Mouse (Mus musculus) embryonic fibroblast, embryonic 13.5 days (primary cell): ENCODE data around the gene Susd1. TPM values are rescaled to one million over a fixed set of nuclear protein-coding genes. Genes with fewer than 3 reads are reported as not detected.

Source experiments
- H3K27ac ChIP-seq: 2 replicates; pipeline ENCODE4 v1.5.1; 2012; ENCODE audit warnings: low read length, control low read depth, inconsistent platforms; ENCODE audit not compliant: insufficient read depth
- H3K4me1 ChIP-seq: 2 replicates; pipeline ENCODE4 v1.6.1; 2011; ENCODE audit warnings: low read length; ENCODE audit not compliant: control insufficient read depth, insufficient read depth
- H3K4me3 ChIP-seq: 2 replicates; pipeline ENCODE4 v1.5.1; 2011; ENCODE audit warnings: mild to moderate bottlenecking, control low read depth, low read length; ENCODE audit not compliant: insufficient read depth
- CTCF ChIP-seq: IDR thresholded peaks from 2 replicates; pipeline ENCODE4 v1.5.1; 2011; ENCODE audit warnings: mild to moderate bottlenecking, control low read depth, low read length, moderate library complexity, borderline replicate concordance; ENCODE audit not compliant: insufficient read depth
- POLR2A ChIP-seq: IDR thresholded peaks from 2 replicates; pipeline ENCODE4 v1.6.1; 2011; ENCODE audit warnings: low read depth, mild to moderate bottlenecking, control low read depth, low read length, moderate library complexity
- polyA plus RNA-seq: library from polyadenylated mRNA; stranded (reverse); fragments of >200 nt; gene quantifications from 2 replicates; pipeline ENCODE4 v1.2.4, GENCODE M21; 2011; ENCODE audit warnings: low read depth; ENCODE audit not compliant: missing spikeins, insufficient read length

Susd1 gene
- polyA plus RNA-seq, 1 experiment, result 2.1 TPM

DNA sequence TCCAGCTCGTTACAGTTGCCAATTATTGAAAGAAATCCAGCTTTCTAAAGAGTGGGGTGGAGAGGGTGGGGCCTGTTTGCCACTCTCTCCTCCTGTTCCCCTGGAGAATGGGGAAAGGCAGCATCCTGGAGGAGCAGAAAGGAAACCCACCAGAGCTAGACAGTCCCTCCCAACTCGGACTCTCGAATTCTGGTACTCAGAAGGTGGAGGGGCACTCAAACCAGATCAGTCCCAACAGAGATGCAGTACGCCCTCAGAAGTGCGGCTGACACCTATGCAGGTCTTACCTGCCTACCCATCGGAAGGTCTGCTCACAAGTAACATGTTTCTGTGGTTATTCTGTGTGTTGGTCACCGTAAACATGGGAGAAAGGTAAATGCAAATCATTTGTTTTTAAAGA is 109.6 kb downstream of the Susd1 start:
- Histone ChIP-seq H3K27ac (no peak overlapping the region), H3K4me1 (peaks cover 10% of the 10 kb centered on the region; the same call in 1 of the 2 replicates), H3K4me3 (no peak overlapping the region)
- TF ChIP-seq CTCF (no peak), POLR2A (no peak)

DNA sequence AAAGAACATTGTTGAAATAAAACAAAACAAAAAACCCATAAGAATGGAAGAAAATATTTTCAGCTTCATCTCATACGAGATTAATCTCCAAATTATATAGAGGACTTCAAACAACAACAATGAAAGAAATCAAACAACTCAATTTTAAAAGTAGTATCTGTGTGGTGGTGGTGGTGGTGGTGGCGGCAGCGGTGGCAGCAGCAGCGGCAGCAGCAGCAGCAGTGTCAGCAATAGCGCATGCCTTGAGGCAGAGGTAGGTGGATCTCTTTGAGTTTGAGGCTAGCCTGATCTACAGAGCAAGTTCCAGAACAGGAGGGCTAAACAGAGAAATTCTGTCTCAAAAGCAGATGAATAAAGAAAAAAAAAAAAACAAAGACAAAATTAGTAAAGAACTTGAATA is 110.4 kb downstream of the Susd1 start:
- Histone ChIP-seq H3K27ac (no peak overlapping the region), H3K4me1 (peaks cover 15% of the 10 kb centered on the region), H3K4me3 (no peak overlapping the region)
- TF ChIP-seq POLR2A (no peak), CTCF (no peak)

DNA sequence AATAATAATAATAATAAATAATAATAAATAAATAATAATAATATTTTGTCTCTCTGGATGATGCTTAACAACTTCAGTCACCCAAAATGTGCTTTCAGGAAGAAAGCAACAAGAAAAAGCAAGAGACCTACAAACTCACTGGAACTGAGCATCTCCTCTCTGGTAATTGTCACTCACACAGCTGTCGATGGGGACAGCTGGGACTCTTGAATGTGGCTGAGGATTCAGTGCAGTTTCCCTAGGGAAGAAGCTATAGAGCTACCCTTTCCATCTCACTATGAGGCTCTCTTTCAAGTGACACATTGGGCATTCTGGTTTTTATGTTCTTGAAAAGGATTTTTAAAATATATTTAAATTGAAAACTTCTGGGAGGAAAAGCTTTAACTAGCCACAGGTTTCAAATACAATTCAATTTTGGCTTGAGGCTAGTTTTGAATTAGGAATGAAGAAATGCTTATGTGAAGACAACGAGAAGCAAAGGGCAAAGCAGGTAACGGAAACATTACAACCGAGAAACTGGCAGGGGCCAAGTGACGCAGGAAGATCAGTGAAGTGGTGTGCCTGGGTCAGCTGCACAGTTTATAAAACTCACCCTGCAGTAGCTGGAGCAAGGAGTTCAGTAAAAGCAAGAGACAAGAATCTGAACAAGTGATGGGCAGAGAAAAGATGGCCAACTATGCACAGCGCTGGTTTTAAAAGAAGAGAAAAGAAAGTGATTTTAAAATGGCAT is 112.2 kb downstream of the Susd1 start:
- Histone ChIP-seq H3K4me1 (peaks cover 24% of the 10 kb centered on the region), H3K27ac (no peak overlapping the region), H3K4me3 (no peak overlapping the region)
- TF ChIP-seq POLR2A, result no peak
- no peak for TF ChIP-seq CTCF

DNA sequence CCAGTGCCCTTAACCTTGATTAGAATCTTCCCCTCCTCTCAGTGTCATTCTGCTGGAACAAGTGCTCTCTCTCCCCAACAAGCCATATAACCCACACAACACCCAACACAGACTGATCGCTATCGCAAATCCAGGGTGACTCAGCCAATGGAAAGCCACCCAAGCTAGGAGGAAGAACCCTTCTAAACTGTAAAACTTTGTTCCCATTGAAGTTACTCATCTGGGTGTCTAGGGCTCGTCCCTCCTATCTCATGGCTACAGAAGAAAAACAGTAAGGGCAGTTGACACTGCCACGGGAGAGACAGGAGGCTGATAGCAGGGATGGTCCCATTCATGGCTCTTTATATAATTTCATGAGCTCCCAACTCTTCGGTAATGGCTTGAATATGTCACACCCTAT is 114.1 kb downstream of the Susd1 start:
- Histone ChIP-seq H3K4me1 (peaks cover 31% of the 10 kb centered on the region), H3K4me3 (no peak overlapping the region), H3K27ac (peak overlapping the region; percentile 67)
- no peak for TF ChIP-seq CTCF
- no peak for TF ChIP-seq POLR2A

DNA sequence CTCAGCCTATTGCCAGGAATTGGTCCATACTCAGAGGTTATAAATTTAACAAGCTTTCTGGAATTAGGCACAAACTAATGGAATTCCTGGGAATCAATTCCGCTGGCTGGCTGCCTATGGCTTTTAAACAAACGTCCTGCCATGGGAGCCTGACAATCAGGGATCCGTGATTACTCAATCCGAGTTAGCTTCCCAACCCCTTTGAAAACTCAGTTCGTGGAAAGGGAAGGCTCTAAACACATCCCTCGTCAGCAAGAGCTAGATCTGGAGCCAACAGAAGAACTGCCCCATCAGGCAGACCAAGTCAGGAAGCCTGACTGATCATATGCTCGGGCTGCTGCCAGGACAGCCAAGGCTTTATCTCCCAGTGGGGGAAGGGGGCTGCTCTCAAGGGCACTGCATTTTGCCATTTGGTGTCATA is 115.2 kb downstream of the Susd1 start:
- peaks cover 40% of the 10 kb centered on the region for H3K4me1 ChIP-seq

DNA sequence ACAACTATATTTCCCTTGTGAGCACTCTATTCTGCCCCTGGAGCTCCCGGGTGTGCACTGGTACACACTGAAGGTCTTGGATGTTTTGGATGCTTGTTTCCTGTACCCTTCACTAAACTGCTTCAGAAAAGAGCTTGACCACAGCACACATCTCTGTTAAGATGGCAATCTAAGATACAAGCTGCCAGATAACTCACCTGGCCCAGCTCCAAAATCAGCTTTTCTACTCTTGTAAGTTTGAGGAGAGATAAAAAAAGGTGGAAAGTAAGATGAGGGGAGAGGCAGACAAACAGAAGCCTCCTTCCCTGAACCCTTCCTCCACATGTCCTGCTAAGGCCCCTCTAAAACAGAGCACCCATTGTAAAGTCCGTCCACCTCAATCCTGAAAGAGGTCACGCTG is 115.7 kb downstream of the Susd1 start:
- H3K4me1 ChIP-seq, result peaks cover 40% of the 10 kb centered on the region
- TF ChIP-seq POLR2A (no peak), CTCF (no peak)
- H3K27ac ChIP-seq, result peak overlapping the region; percentile 92
- H3K4me3 ChIP-seq, result no peak overlapping the region

More for the DNA sequence above, 115.2 kb downstream of the Susd1 start:
- Histone ChIP-seq H3K4me3 (no peak overlapping the region), H3K27ac (peak overlapping the region; percentile 92)
- no peak; the same call in 1 of the 2 replicates for TF ChIP-seq POLR2A
- TF ChIP-seq CTCF, result no peak

DNA sequence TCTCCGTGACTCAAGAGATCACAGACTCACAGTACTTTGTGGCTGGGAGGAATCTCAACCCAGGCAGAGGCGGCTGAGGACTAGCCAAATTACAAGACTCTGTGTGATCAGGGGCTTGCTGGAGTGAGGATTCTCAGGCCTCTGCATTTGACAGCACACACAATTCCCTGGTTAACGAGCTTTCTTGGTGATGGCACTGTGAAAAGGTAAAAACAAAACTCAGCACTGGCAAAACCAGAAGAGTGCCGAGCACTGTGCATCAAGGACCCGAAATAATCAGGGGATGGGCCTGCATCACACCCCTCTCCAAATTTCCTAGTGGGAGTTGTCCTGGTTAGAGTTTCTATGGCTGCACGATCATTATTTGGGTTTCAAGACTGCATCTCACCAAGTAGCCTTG is 116.4 kb downstream of the Susd1 start:
- TF ChIP-seq CTCF, result no peak
- no peak for TF ChIP-seq POLR2A
- H3K27ac ChIP-seq, result peak overlapping the region; percentile 92
- H3K4me1 ChIP-seq, result peaks cover 40% of the 10 kb centered on the region
- H3K4me3 ChIP-seq, result no peak overlapping the region

DNA sequence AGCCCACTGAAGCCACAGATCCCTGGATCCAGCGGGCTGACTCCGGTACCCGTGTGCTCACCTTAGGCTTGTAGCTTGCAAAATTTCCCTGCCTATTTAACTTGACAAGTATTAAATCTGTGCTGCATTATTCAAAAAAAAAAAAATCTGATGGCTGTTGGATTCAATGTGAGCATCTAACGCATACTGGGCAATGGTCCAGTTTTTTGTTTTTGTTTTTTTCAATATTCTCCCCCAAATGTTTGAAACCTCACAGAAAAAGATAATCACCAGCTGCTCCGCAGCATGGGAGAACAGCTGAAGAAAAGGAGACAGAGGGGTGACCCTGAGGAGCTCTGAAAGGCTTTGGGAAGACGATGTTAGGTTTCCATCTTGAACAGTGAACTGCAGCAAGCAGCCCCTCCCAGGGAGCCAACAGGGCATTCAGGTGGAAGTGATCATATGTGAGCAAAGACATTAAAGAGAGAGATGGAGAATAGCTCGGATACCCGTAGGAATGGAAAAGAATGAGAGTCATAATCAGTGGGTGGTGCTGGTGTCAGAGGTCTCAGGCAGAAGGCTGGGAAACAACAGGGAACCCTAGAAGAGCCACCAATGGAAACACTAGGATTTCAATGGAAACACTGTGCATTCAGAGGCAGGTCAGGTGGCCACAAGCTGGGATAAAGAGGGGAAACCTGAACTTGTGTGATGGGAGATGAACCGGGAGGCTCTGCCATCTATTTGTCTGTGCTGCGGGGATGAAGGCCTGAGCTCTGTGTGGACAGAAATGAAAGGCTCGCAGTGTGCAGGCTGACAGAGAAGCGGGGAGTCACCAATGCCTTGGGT is 117.0 kb downstream of the Susd1 start:
- Histone ChIP-seq H3K4me3 (no peak overlapping the region), H3K4me1 (peaks cover 42% of the 10 kb centered on the region), H3K27ac (peak overlapping the region; percentile 92)
- TF ChIP-seq POLR2A (no peak), CTCF (no peak)

DNA sequence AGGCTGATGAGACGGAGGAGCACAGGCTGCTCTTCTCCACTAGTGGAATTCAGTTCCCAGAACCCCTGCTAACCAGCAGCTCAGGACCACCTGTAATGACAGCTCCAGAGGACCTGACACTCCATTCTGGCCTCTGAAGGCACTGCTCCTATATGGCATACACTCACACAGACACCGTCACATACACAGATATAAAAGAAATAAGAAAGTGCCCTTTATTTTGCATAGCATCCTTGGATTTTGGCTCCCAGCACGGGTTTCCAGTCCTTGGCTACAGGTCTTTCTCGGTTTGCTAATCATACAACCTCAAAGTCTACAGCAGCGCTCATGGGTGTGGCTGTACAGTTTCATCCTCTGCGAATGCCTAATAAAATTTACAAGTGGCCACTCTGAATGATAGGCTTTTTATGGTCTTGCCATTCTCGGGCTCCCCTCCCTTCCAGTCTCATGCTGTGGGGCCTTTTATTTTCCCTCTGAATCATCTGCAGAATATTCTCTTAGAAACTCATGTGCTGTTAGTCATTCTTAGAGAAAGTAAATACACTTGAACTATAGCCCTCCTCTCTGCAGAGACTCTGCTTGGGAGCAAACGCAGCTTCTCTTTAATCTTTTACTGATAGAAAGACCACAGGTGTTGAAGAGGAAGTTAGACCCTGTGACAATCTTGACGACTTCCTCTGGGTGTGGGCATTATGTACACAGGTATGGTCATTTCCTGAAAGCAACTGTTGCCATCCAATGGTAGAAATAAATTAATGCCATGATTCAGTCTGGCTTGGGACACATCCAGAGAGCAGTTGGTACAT is 119.1 kb downstream of the Susd1 start:
- TF ChIP-seq POLR2A (no peak), CTCF (no peak)
- Histone ChIP-seq H3K4me3 (no peak overlapping the region), H3K27ac (peak overlapping the region; percentile 82), H3K4me1 (peaks cover 45% of the 10 kb centered on the region)
